ENCODE assay signal across 21 mouse cellular contexts in the genomic region with DNA sequence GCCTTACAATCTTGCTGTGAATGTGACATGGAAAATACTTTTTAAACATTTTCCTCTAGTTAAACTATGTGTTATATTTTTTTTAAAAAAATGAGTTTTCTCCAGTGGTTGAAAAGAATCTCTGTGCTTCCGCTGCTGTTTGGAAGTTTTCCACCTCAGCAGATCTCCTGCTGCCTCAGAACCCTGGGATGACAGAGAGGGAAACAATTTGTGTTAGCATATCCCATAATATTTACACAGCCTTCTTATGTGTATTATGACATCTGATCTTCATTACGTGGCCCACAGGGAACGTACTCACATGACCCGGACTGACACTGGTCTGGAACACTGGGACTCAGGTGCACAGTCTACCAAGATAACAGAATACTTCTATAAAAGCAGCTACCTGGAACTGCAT.
"Had no signal": no experiment of that assay in that cellular context is flagged by ENCODE, and none has a peak within 500 bp of the region (broad histone marks: within the 10 kb centered on the region; RNA-seq: fewer than 3 reads in every experiment).

No protein-coding gene starts in this region.

- H3K9ac ChIP-seq: liver, embryonic 15.5 days; liver, postnatal 0 days; lung, embryonic 15.5 days; midbrain, embryonic 13.5 days; midbrain, embryonic 15.5 days; neural tube, embryonic 12.5 days; stomach, embryonic 15.5 days had no signal

- H3K27ac ChIP-seq: liver, embryonic 15.5 days; lung, embryonic 15.5 days; macrophage; midbrain, embryonic 13.5 days; midbrain, embryonic 15.5 days; neural tube, embryonic 12.5 days; stomach, embryonic 15.5 days; stomach, postnatal 0 days had no signal

- ATAC-seq: liver, postnatal 0 days; lung, postnatal 0 days; midbrain, embryonic 13.5 days; midbrain, embryonic 15.5 days had no signal

- H3K4me2 ChIP-seq: liver, embryonic 15.5 days; lung, embryonic 15.5 days; midbrain, embryonic 11.5 days; midbrain, embryonic 13.5 days; midbrain, embryonic 15.5 days; neural tube, embryonic 12.5 days; stomach, embryonic 15.5 days had no signal

- H3K9me3 ChIP-seq: liver, embryonic 15.5 days; lung, embryonic 15.5 days; megakaryocyte, embryonic 14.5 days; midbrain, embryonic 13.5 days; midbrain, embryonic 15.5 days; neural tube, embryonic 12.5 days; stomach, embryonic 15.5 days had no signal

- H3K4me1 ChIP-seq: megakaryocyte, embryonic 14.5 days had no signal

- DNase-seq: liver, postnatal 0 days; lung, adult 2 months; lung, postnatal 14 days; lung, postnatal 36 days; retina, postnatal 1 day; right cerebral cortex, adult 18-20 months; right cerebral cortex, postnatal 25 days; right cerebral cortex, postnatal 4 days; thymus, adult 2 months; thymus, postnatal 36 days had no signal

- H3K27me3 ChIP-seq: lung, embryonic 15.5 days; midbrain, embryonic 15.5 days; neural tube, embryonic 12.5 days; stomach, embryonic 15.5 days had no signal

- H3K4me3 ChIP-seq: liver, embryonic 15.5 days; lung, embryonic 15.5 days; megakaryocyte, embryonic 14.5 days; midbrain, embryonic 13.5 days; midbrain, embryonic 15.5 days; neural tube, embryonic 12.5 days; stomach, embryonic 15.5 days had no signal

- H3K36me3 ChIP-seq: liver, embryonic 15.5 days; lung, embryonic 15.5 days; midbrain, embryonic 13.5 days; midbrain, embryonic 15.5 days; neural tube, embryonic 12.5 days; stomach, embryonic 15.5 days had no signal
